Mouse (Mus musculus) myocyte (in vitro differentiated cells): ENCODE results near the gene Gm20388.

ENCODE experiments used
- CEBPB ChIP-seq: IDR thresholded peaks from 2 replicates; pipeline ENCODE4 v1.6.1; 2011; ENCODE audit warnings: mild to moderate bottlenecking, moderate library complexity; ENCODE audit not compliant: poor library complexity, insufficient read depth, severe bottlenecking
- E2F4 ChIP-seq: IDR thresholded peaks from one replicate; pipeline ENCODE4 v1.6.1; 2011; ENCODE audit warnings: mild to moderate bottlenecking, control low read depth, moderate library complexity; ENCODE audit not compliant: insufficient read depth
- MAX ChIP-seq: IDR thresholded peaks from one replicate; pipeline ENCODE4 v1.6.1; 2011; ENCODE audit warnings: low read depth, mild to moderate bottlenecking, control low read depth
- MYOD1 ChIP-seq, 3 experiments: IDR thresholded peaks; one replicate each; pipeline ENCODE4 v1.6.1; 2011; ENCODE audit warnings: control low read depth in 2 of 3, low read depth in 2 of 3, mild to moderate bottlenecking in 2 of 3, moderate library complexity in 1 of 3; ENCODE audit not compliant: insufficient read length in 2 of 3, control insufficient read depth in 1 of 3
- MYOG ChIP-seq, 3 experiments: IDR thresholded peaks; one replicate each; pipeline ENCODE4 v1.6.1; 2011; ENCODE audit warnings: control low read depth in 2 of 3, low read depth in 2 of 3, mild to moderate bottlenecking in 2 of 3; ENCODE audit not compliant: insufficient read length in 2 of 3, control insufficient read depth in 1 of 3, insufficient read depth in 1 of 3
- POLR2A ChIP-seq: IDR thresholded peaks from one replicate; pipeline ENCODE4 v1.6.1; 2011; ENCODE audit warnings: low read depth, mild to moderate bottlenecking, control low read depth, moderate library complexity; ENCODE audit not compliant: insufficient read length
- POLR2AphosphoS2 ChIP-seq: IDR thresholded peaks from one replicate; pipeline ENCODE4 v1.6.1; 2011; ENCODE audit warnings: low read depth, control low read depth; ENCODE audit not compliant: insufficient read length
- REST ChIP-seq: IDR thresholded peaks from one replicate; pipeline ENCODE4 v1.6.1; 2011; ENCODE audit warnings: mild to moderate bottlenecking, control low read depth, moderate library complexity; ENCODE audit not compliant: insufficient read depth, insufficient read length
- TCF12 ChIP-seq: IDR thresholded peaks from one replicate; pipeline ENCODE4 v1.6.1; 2011; ENCODE audit warnings: mild to moderate bottlenecking, control low read depth; ENCODE audit not compliant: poor library complexity, insufficient read depth, severe bottlenecking
- TCF3 ChIP-seq: IDR thresholded peaks from one replicate; pipeline ENCODE4 v1.6.1; 2011; ENCODE audit warnings: low read depth, control low read depth; ENCODE audit not compliant: insufficient read length
- USF1 ChIP-seq: IDR thresholded peaks from one replicate; pipeline ENCODE4 v1.6.1; 2011; ENCODE audit warnings: low read depth, mild to moderate bottlenecking, control low read depth, moderate library complexity

DNA sequence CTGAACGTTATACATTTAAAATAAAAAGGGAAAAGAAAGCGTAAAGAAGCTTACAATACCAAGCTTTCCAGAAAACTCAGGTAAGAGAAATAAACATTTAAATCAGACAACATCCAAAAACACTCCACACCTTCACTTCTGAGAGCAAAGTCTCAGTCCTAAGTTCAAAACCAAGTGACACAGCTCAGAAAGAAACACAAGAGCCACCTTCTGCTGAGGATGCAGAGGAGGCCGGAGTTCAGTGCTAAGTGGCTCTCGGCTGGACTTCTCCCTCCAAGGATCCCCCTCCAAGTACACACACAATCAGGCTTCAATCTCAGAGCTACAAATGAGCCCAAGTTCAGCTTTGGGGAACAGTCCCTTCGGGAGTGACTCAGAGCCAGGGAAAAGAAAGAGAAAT, 1738.8 kb downstream of the Gm20388 start:
- TF ChIP-seq E2F4 (no peak), POLR2A (no peak), MAX (no peak), POLR2AphosphoS2 (no peak), REST (no peak), TCF12 (no peak), USF1 (no peak), CEBPB (no peak), TCF3 (no peak), MYOG (IDR thresholded peaks at IDR 0.05; ENCODE audit: control insufficient read depth in 1 of 3, insufficient read depth in 1 of 3, insufficient read length in 2 of 3, low read depth in 2 of 3) (no peak), MYOD1 (IDR thresholded peaks at IDR 0.05; ENCODE audit: control insufficient read depth in 1 of 3, insufficient read length in 2 of 3, low read depth in 2 of 3) (no peak)
